Mouse (Mus musculus) heart, embryonic 10.5 days (tissue): ENCODE data around the gene Lman2l. TPM values are rescaled to one million over a fixed set of nuclear protein-coding genes. Genes with fewer than 3 reads are reported as not detected.
A peak's percentile ranks its signal among the peaks of the same experiment; 100 is the strongest.

Experiments
- DNase-seq: peaks from one replicate; pipeline ENCODE4 v3.0.0-alpha.2; 2017; ENCODE audit warnings: low spot score
- H3K27ac ChIP-seq: fragments of 300-500 bp; sonication (generic); 2 replicates; pipeline ENCODE4 v1.5.1; 2016; ENCODE audit warnings: mild to moderate bottlenecking
- H3K27me3 ChIP-seq: fragments of 300-500 bp; sonication (generic); 2 replicates; pipeline ENCODE4 v1.6.1; 2016; ENCODE audit warnings: mild to moderate bottlenecking; ENCODE audit not compliant: poor library complexity, insufficient read depth, severe bottlenecking
- H3K36me3 ChIP-seq: fragments of 300-500 bp; sonication (generic); 2 replicates; pipeline ENCODE4 v1.6.1; 2016; ENCODE audit warnings: mild to moderate bottlenecking, moderate library complexity
- H3K4me1 ChIP-seq: fragments of 300-500 bp; sonication (generic); 2 replicates; pipeline ENCODE4 v1.6.1; 2016; ENCODE audit warnings: mild to moderate bottlenecking
- H3K4me3 ChIP-seq: fragments of 300-500 bp; sonication (generic); 2 replicates; pipeline ENCODE4 v1.5.1; 2016; ENCODE audit warnings: mild to moderate bottlenecking, moderate library complexity
- H3K9me3 ChIP-seq: fragments of 300-500 bp; sonication (generic); 2 replicates; pipeline ENCODE4 v1.6.1; 2016; ENCODE audit warnings: mild to moderate bottlenecking, moderate library complexity
- WGBS: fragments of 180-500 bp; shearing (Covaris S2); methylation state at CpG from one replicate; pipeline ENCODE4 v1.1.7; 2016; 5-methylcytosine and 5-hydroxymethylcytosine counted together
- polyA plus RNA-seq: library from polyadenylated mRNA; unstranded; fragments of >200 nt; fragmentation: Nextera tagmentation; extraction: Ambion mirVana; gene quantifications from 2 replicates; pipeline ENCODE4 v1.2.1, GENCODE M21; 2016

Gene Lman2l
- polyA plus RNA-seq, 1 experiment from 2014 or later: 53.7 TPM

DNA sequence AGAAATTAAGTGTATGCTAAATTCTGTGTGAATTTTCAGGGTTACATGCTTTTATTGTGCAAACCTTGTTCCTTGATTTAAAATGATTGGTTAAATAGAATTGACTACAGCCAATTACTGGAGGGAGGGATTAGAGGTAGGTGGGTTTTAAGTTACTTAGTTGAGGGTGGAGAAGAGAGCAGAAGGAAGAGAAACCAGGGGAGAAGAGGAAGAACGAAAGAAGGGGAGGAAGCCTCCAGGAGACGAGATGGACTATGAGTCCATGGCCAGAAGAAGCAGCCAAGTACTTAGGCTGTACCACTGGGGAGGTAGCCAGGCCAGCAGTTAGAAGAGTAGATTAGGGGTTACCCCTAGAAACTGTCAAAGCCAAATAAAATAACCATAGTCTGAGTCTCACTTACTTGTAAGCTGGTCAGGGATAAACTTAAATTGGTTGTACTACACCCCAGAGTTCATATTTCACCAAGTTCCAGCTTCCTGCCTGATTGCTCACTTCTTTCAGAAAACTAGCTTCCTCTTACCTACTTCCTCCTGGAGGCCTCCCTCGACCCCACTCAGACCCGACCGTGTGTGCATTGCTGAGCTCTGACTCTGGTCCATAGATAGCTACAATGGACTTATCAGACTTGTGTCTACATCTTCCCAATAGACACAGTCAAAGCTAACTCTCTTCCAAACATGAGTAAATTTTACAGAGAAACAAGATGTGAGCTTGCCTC is 1.2 kb upstream of the Lman2l start:
- no peak for DNase-seq
- H3K27ac ChIP-seq: no peak overlapping the region
- no peaks in the 10 kb centered on the region for H3K27me3 ChIP-seq
- WGBS: 72% methylated on average over 5 of the region's 5 CpGs
- no peaks in the 10 kb centered on the region for H3K9me3 ChIP-seq
- peaks cover 14% of the 10 kb centered on the region for H3K36me3 ChIP-seq
- peaks cover 7% of the 10 kb centered on the region; the same call in 1 of the 2 replicates for H3K4me1 ChIP-seq
- H3K4me3 ChIP-seq: no peak overlapping the region

DNA sequence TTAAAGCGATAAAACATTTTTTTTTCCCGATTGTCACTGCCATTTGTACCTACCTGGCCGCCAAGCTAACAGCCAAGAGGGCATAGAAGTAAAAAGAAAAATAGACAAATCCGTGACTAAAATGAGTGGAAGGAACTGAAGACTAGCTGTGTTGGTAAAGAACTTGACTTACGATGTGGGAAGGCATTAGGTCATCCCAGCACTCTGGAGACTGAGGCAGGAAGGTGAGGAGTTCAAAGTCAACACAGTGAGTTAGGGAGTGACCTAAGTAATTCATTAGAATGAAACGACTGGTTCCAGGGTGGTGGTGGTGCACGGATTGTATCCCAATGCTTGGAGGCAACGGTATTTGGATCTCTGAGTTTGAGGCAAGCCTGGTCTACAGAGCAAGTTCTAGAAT is 437 bp upstream of the Lman2l start:
- WGBS: 46% methylated on average over 8 of the region's 8 CpGs
- Histone ChIP-seq H3K4me3 (peak overlapping the region; percentile 81; the same call in 1 of the 2 replicates), H3K4me1 (peaks cover 7% of the 10 kb centered on the region; the same call in 1 of the 2 replicates)

DNA sequence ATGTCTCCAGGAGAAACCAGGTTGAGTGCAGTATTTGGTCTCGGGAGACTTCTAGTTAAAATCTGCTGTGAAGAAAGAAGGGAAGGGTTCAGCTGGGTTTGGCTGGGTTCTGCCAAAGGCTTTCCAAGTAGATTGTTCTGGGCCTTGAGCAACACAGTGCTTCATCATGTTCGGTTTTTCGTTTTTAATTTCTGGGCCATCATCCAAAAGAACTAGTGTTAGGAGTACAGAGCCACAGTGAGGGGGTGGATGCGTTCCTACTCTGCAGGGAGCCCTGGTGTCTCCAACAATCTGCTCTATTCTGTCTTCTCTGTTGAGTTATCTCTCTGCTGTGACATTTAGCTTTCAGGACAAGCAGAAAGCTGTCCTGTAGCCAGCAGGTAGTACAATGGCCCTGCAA is 4.0 kb downstream of the Lman2l start:
- peaks cover 57% of the 10 kb centered on the region for H3K36me3 ChIP-seq
- no peak for DNase-seq

More for the DNA sequence above, 437 bp upstream of the Lman2l start:
- H3K36me3 ChIP-seq: peaks cover 18% of the 10 kb centered on the region
- no peaks in the 10 kb centered on the region for H3K27me3 ChIP-seq
- no peak for DNase-seq
- no peaks in the 10 kb centered on the region for H3K9me3 ChIP-seq
- peak overlapping the region; percentile 92; the same call in 1 of the 2 replicates for H3K27ac ChIP-seq

DNA sequence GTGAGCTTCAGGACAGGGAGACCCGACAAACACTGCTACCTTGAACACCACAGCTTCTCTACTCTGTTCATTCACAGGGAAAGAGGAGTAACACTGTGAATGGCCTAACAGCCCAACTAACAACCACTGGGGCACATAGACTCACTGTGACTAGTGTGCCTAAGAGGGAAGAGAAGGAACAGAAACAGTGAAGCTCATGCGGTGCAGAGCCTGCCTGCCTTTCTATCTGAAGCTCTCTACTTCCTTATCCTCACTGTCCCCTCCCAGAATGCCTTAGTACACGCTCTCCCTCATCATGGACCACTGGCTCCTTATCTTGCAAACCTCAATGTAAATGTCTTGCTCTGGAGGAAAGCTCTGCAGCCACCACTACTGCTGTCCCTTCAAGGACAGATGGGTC is 7.8 kb downstream of the Lman2l start:
- no peak for DNase-seq
- H3K9me3 ChIP-seq: no peaks in the 10 kb centered on the region
- H3K36me3 ChIP-seq: peaks cover 88% of the 10 kb centered on the region
- H3K4me3 ChIP-seq: no peak overlapping the region
- 79% methylated on average over 3 of the region's 3 CpGs for WGBS
- no peaks in the 10 kb centered on the region for H3K27me3 ChIP-seq
- no peak overlapping the region for H3K27ac ChIP-seq
- no peaks in the 10 kb centered on the region for H3K4me1 ChIP-seq

More for the DNA sequence above, 4.0 kb downstream of the Lman2l start:
- no peaks in the 10 kb centered on the region for H3K27me3 ChIP-seq
- no peaks in the 10 kb centered on the region for H3K9me3 ChIP-seq
- H3K4me1 ChIP-seq: peaks cover 7% of the 10 kb centered on the region; the same call in 1 of the 2 replicates
- 93% methylated on average over 4 of the region's 4 CpGs for WGBS
- H3K4me3 ChIP-seq: no peak overlapping the region
- H3K27ac ChIP-seq: no peak overlapping the region

DNA sequence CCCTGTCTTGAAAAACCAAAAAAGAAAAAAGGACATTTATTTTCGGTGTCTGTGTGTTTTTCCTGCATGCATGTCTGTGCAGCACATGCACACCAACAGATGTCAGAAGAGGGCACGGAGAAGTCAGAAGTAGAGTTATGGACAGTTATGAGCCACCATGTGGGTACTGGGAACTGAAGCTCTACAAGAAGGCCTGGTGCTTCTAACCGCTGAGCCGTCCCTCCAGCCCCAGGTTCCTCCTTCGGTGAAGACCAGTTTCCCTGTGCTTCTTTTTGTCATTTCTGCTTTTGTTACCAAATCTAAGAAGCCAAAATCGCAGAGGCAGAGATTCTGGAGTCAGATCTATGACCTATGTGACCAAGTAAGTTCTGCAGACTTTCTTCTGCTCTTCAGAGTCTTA is 8.6 kb downstream of the Lman2l start:
- no peaks in the 10 kb centered on the region for H3K9me3 ChIP-seq
- DNase-seq: no peak
- no peak overlapping the region for H3K4me3 ChIP-seq
- H3K27me3 ChIP-seq: no peaks in the 10 kb centered on the region
- H3K36me3 ChIP-seq: peaks cover 89% of the 10 kb centered on the region
- 98% methylated on average over 6 of the region's 6 CpGs for WGBS
- no peak overlapping the region for H3K27ac ChIP-seq
- no peaks in the 10 kb centered on the region for H3K4me1 ChIP-seq

DNA sequence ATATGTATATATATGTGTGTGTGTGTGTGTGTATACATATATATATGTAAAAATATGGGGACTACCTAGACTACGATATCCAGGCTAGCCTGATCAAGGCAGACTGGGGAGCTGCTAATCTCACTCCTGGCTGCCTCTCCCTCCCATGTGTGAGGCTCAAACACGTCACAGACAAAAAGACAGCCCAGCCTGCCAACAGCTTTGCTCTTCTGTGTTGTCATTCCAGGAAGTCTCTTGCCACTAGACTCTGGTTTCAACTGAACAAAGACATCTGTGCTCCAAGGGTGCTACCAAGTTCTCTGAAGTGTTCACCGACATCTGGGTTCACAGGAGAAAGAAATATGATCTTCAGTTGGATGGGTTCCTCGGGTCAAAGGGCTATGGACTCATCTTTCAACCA is 10.0 kb downstream of the Lman2l start:
- no peaks in the 10 kb centered on the region for H3K9me3 ChIP-seq
- 72% methylated on average over 4 of the region's 4 CpGs for WGBS
- H3K4me3 ChIP-seq: no peak overlapping the region
- no peaks in the 10 kb centered on the region for H3K27me3 ChIP-seq
- no peak overlapping the region for H3K27ac ChIP-seq
- no peak for DNase-seq
- peaks cover 95% of the 10 kb centered on the region for H3K36me3 ChIP-seq
- no peaks in the 10 kb centered on the region for H3K4me1 ChIP-seq

DNA sequence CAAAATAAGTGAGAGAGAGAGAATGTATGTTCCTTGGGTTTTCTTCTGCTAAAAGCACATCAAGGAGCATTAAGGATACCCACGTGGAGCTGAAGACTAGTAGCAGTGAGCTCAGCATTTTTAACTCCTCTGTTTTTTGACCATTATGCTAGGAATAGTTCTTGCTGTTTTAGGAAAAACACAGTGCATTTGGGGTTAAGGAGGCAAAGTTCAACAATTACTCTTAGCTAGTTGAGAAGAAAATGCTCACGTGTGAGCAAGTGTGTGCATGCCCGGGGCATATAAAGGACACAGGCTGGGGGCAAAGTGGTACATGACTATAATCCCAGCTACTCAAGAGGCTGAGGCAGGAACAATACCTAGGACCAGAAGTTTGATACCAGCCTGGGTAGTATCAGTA is 11.5 kb downstream of the Lman2l start:
- no peak overlapping the region for H3K4me3 ChIP-seq
- peaks cover 90% of the 10 kb centered on the region for H3K36me3 ChIP-seq
- no peak overlapping the region for H3K27ac ChIP-seq
- WGBS: 90% methylated on average over 3 of the region's 3 CpGs
- H3K9me3 ChIP-seq: no peaks in the 10 kb centered on the region
- no peak for DNase-seq
- H3K27me3 ChIP-seq: no peaks in the 10 kb centered on the region
- H3K4me1 ChIP-seq: no peaks in the 10 kb centered on the region

DNA sequence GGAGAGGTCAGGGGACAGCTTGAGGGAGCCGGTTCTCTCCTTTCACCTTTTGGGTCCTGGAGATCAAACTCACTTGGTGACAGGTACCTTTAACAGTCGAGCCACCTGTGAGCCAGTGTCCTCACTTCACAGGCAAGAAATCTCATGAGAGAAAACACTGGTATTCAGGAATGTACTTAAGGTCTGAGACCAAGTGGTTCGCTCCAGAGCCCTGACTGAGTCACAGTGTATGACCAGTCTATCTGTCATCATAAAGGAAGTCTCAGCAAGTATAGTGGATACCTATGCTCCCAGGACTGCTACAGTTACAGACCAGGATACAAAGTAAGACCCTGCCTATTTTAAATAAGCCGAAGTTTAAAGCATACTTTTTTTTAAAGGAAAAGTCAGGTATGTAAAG is 12.1 kb downstream of the Lman2l start:
- peaks cover 90% of the 10 kb centered on the region for H3K36me3 ChIP-seq
- WGBS: 77% methylated on average over 4 of the region's 4 CpGs

DNA sequence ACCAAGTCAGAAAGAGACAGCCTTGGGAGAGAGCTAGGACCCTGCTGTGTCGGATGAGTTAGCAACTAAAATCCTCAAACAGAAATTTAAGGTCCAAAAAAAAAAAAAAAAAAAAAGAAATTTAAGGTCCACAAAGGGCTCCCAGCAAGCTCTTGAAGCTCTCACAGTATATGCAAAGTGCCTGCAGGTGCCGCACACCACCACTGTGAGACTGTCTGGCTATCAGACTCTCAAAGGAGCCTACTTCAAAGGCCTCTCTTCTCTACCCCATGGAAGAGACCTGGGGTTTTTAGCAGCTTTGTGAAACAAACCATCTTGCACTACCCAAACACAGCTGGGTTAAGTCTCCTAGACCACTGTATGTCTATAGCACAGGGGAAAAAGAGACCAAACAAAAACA is 15.6 kb downstream of the Lman2l start:
- no peak overlapping the region for H3K4me3 ChIP-seq
- no peaks in the 10 kb centered on the region for H3K27me3 ChIP-seq
- no peaks in the 10 kb centered on the region for H3K9me3 ChIP-seq
- peaks cover 91% of the 10 kb centered on the region for H3K36me3 ChIP-seq
- 96% methylated on average over 2 of the region's 2 CpGs for WGBS
- no peaks in the 10 kb centered on the region for H3K4me1 ChIP-seq
- no peak overlapping the region for H3K27ac ChIP-seq
- DNase-seq: no peak

More for the DNA sequence above, 12.1 kb downstream of the Lman2l start:
- H3K4me1 ChIP-seq: no peaks in the 10 kb centered on the region
- no peak overlapping the region for H3K27ac ChIP-seq
- DNase-seq: no peak
- H3K9me3 ChIP-seq: no peaks in the 10 kb centered on the region
- H3K4me3 ChIP-seq: no peak overlapping the region
- no peaks in the 10 kb centered on the region for H3K27me3 ChIP-seq

DNA sequence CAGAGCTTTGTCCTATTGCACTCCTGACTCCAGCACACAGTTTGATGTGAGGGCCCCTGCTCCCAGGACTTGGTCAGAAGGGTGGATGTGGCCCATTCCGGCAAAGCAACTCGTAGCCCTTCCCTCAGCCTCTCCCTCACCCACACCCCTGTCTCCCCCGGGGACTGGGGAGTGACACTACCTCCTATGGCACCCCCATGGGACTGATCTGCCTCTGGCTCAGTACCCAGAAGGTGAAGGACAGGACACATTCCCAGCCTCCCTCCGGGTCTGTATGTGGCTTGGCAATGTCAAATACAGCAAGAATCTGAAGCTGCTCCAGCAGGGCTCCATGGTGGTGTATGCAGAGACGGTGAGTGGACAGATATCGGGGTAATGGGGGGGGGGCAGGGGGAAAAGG is 40.5 kb downstream of the Lman2l start:
- no peaks in the 10 kb centered on the region for H3K36me3 ChIP-seq
- no peak for DNase-seq
- H3K27ac ChIP-seq: no peak overlapping the region
- no peaks in the 10 kb centered on the region for H3K27me3 ChIP-seq
- H3K9me3 ChIP-seq: no peaks in the 10 kb centered on the region
- WGBS: 76% methylated on average over 6 of the region's 6 CpGs
- H3K4me3 ChIP-seq: no peak overlapping the region
- H3K4me1 ChIP-seq: no peaks in the 10 kb centered on the region

DNA sequence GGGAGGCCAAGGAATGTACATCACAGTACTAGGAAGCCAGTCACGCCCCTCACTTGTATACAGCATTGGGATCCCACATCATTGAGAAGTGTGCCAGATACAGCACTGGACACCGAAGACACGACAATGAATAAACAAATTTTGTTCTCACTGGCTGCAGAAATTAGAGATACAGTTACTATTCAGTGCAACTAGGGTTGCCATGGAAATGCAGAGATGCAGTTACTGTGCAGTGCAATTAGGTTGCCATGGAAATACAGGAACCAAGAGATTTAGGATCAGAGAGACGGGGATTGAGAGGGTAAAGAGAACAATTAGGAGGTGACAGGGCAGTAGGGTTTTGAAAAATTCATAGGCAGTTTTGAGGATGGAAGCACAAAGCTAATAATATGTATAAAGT is 43.6 kb downstream of the Lman2l start:
- Histone ChIP-seq H3K27ac (no peak overlapping the region), H3K4me1 (no peaks in the 10 kb centered on the region), H3K9me3 (no peaks in the 10 kb centered on the region), H3K4me3 (no peak overlapping the region), H3K36me3 (no peaks in the 10 kb centered on the region), H3K27me3 (no peaks in the 10 kb centered on the region)
- whole genome bisulfite sequencing: 77% methylated on average over 4 of the region's 4 CpGs
- DNase-seq: no peak

DNA sequence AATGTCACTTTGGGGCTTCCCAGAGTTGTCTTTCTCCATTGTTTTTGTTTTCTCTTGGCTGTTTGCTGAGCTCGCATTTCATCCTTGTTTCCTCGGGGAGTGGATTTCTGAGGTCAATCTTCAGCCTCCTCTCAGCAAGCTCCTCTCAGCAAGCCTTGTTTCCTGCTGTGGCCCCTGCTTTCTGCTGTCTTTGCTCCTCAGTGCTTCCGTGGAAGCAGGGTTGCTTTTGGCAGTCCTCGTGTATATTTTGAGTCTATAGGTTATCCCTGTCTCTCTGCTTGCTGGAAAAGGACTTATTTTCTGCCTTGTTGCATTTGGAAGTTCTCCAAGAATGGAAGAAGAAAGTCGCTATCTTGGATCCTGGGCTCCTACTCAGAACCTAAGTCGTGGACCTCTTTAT is 48.0 kb downstream of the Lman2l start:
- Histone ChIP-seq H3K36me3 (no peaks in the 10 kb centered on the region), H3K4me1 (peaks cover 8% of the 10 kb centered on the region; the same call in 1 of the 2 replicates), H3K4me3 (no peak overlapping the region), H3K27ac (no peak overlapping the region), H3K9me3 (no peaks in the 10 kb centered on the region), H3K27me3 (no peaks in the 10 kb centered on the region)
- 24% methylated on average over 6 of the region's 6 CpGs for WGBS
- DNase-seq: no peak

DNA sequence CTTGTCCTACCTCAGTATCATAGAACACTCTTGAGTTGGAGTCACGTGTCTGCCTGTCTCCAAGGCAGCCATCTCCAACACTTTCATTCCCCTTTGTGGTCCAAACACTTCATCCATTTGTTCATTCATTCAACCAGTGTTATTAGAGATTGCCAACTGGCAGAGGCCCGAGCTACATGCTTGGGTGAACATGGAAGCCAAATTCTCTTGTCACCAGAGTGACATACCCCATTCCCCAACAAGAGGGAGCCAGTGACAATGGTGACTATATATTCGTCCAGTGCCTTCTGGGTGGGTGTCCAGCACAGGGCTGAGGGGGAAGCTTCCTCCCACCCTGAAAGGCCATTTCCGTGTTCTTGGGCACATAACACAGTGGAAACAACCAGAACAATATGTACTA is 65.5 kb downstream of the Lman2l start:
- WGBS: 70% methylated on average over 4 of the region's 4 CpGs
- Histone ChIP-seq H3K27ac (no peak overlapping the region), H3K4me1 (no peaks in the 10 kb centered on the region), H3K4me3 (no peak overlapping the region), H3K27me3 (no peaks in the 10 kb centered on the region), H3K9me3 (no peaks in the 10 kb centered on the region), H3K36me3 (no peaks in the 10 kb centered on the region)
- no peak for DNase-seq

DNA sequence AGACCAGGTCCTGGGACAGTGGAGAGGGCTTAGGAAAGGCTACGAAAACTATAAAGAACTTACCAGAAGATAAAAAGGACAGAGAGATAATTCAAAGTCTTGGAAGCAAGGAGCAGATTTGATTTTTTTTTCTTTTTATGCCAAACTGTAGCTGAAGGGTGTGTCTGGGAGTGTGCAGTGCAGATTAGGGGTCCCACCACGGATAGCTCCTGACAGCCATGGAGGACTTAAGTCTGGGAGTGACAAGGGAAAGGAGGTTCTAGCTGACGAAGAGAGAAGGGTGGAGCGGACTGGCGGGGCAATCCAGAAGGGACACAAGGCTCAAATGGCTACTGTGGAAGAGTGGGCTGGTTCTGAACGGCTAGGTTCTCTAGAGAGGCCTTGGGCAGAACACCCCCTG is 66.2 kb downstream of the Lman2l start:
- no peaks in the 10 kb centered on the region for H3K36me3 ChIP-seq
- no peak for DNase-seq
- H3K27ac ChIP-seq: no peak overlapping the region
- no peaks in the 10 kb centered on the region for H3K4me1 ChIP-seq
- no peak overlapping the region for H3K4me3 ChIP-seq
- 0 out of 2 replicates have a peak, but pooled peaks cover 7% of the 10 kb centered on the region for H3K27me3 ChIP-seq
- no peaks in the 10 kb centered on the region for H3K9me3 ChIP-seq
- 58% methylated on average over 6 of the region's 6 CpGs for WGBS
